Mouse (Mus musculus) cerebellum, adult 2 months (tissue): ENCODE data around the gene Lpo.

Experiments
- CTCF ChIP-seq: fragments of 200-500 bp; IDR thresholded peaks from 2 replicates; pipeline ENCODE4 v1.5.1; 2011; ENCODE audit warnings: low read depth, mild to moderate bottlenecking, control low read depth, low read length, moderate library complexity, borderline replicate concordance; ENCODE audit not compliant: insufficient read depth
- POLR2A ChIP-seq: fragments of 200-500 bp; IDR thresholded peaks from 2 replicates; pipeline ENCODE4 v1.6.1; 2011; ENCODE audit warnings: low read length, control low read depth, borderline replicate concordance; ENCODE audit not compliant: insufficient read depth

GRCm38 (mm10) chr11:87847884-87848283 is 19.8 kb upstream of the Lpo start:
- TF ChIP-seq CTCF (no peak), POLR2A (no peak)
